Mouse (Mus musculus) small intestine, adult 2 months (tissue): ENCODE data around the gene Iqschfp. TPM values are rescaled to one million over a fixed set of nuclear protein-coding genes. Genes with fewer than 3 reads are reported as not detected.

ENCODE experiments used
- H3K27ac ChIP-seq: fragments of 200-500 bp; 2 replicates; pipeline ENCODE4 v1.5.1; 2012; ENCODE audit warnings: low read depth, low read length, control low read depth, inconsistent platforms; ENCODE audit not compliant: insufficient read depth
- H3K27me3 ChIP-seq: fragments of 200-500 bp; 2 replicates; pipeline ENCODE4 v1.6.1; 2012; ENCODE audit warnings: mild to moderate bottlenecking, moderate library complexity, low read length, inconsistent platforms; ENCODE audit not compliant: control insufficient read depth, insufficient read depth
- H3K36me3 ChIP-seq: fragments of 200-500 bp; 2 replicates; pipeline ENCODE4 v1.6.1; 2012; ENCODE audit warnings: mild to moderate bottlenecking, low read length, control low read depth, inconsistent platforms; ENCODE audit not compliant: control insufficient read depth, insufficient read depth
- H3K4me1 ChIP-seq: fragments of 200-500 bp; 2 replicates; pipeline ENCODE4 v1.6.1; 2012; ENCODE audit warnings: low read length, inconsistent platforms, mixed read lengths; ENCODE audit not compliant: control insufficient read depth, insufficient read depth, insufficient read length
- H3K4me3 ChIP-seq: fragments of 200-500 bp; 2 replicates; pipeline ENCODE4 v1.5.1; 2012; ENCODE audit warnings: low read depth, mild to moderate bottlenecking, control low read depth, inconsistent platforms, low read length, moderate library complexity
- CTCF ChIP-seq: fragments of 200-500 bp; IDR thresholded peaks from 2 replicates; pipeline ENCODE4 v1.5.1; 2012; ENCODE audit warnings: low read depth, mild to moderate bottlenecking, control low read depth, inconsistent platforms, low read length, moderate library complexity, mixed read lengths; ENCODE audit not compliant: insufficient replicate concordance, insufficient read length; ENCODE audit errors: extremely low read depth
- POLR2A ChIP-seq: fragments of 200-500 bp; IDR thresholded peaks from 2 replicates; pipeline ENCODE4 v1.6.1; 2012; ENCODE audit warnings: low read depth, mild to moderate bottlenecking, control low read depth, inconsistent platforms, low read length, moderate library complexity
- WGBS: fragments of 180-500 bp; shearing (Covaris S2); methylation state at CpG from one replicate; pipeline ENCODE4 v1.1.7; 2018; 5-methylcytosine and 5-hydroxymethylcytosine counted together
- polyA plus RNA-seq: library from polyadenylated mRNA; depleted of rRNA; stranded (reverse); fragments of >200 nt; gene quantifications from 2 replicates; pipeline ENCODE4 v1.2.3, GENCODE M21; 2012

Gene Iqschfp
- polyA plus RNA-seq, 1 experiment: not detected

DNA sequence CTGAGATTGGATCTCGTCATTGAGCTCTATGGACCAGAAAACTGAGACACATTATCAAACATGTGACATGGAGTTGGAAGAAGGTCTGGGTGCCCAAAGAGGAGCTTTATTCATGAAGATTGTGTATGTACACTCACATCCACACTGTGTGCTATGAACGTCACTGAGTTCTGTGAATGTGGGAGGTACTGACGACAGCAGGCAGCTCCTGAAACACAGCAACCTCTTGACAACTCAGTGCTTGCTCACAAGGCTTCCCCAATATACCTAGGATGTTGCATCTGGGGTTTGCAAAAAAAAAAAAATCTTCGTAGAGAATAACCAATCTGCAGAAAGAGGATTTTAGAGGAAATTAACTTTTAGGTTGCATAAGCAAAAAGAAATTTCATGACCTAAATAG is 31.1 kb downstream of the Iqschfp start:
- Histone ChIP-seq H3K27me3 (no peaks in the 10 kb centered on the region), H3K36me3 (no peaks in the 10 kb centered on the region), H3K4me3 (no peak overlapping the region), H3K27ac (no peak overlapping the region), H3K4me1 (no peaks in the 10 kb centered on the region)
- WGBS: 77% methylated on average over 4 of the region's 4 CpGs
- TF ChIP-seq POLR2A (no peak), CTCF (no peak)

DNA sequence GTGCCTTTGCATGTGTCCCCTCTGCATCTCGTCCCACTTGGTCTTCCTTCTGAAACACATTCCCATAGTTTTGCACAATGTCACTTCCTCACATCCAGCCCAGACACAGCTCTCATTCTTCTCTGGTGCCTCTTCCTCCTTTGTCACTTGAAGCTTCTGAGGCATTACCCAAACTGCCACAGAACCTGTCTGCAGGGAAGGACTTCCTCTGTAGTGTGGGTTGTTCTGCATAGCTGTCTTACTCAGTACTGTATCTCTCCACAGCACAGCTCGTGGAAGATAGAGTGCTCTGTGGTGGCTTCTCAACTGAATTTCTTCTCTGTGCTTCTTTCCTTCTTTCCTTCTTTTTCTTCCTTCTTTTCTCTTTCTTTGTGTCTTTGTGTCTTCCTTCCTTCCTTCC is 33.4 kb downstream of the Iqschfp start:
- H3K4me1 ChIP-seq: no peaks in the 10 kb centered on the region
- TF ChIP-seq CTCF (no peak), POLR2A (no peak)

DNA sequence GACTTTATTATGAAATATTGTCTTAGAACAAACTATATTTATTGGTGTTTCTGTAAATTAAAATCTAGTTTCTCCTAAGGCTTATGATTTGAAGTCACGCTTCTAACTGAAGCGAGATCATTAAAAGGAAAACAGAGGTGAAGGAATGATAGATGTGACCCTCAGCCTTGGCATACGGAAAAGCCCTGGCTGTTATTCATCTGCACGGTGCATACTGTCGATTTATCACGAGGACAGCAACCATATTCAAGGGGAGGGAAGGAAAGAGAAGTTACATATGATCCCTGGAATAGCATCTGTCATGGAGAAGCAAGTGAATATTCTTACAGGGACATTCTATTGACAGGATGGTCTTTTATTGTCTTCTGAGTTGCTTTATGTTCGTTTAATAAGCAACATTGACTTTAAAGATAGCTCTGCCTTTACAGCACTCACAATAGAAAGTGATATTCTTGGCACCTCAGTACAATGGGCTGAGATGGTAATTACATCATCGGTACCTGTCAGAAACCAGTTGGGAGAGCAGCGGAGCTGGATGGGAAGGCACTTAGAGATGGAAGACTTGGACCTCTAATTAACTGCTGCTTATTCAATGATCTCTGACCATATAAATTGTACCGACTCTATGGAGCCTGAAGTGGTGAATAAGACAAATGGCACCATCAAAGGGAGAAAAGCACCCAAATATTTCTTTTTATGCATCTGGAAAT is 38.5 kb downstream of the Iqschfp start:
- no peaks in the 10 kb centered on the region for H3K27me3 ChIP-seq
- TF ChIP-seq POLR2A (no peak), CTCF (no peak)
- H3K36me3 ChIP-seq: no peaks in the 10 kb centered on the region
- no peak overlapping the region for H3K27ac ChIP-seq
- no peaks in the 10 kb centered on the region for H3K4me1 ChIP-seq
- 77% methylated on average over 10 of the region's 10 CpGs for WGBS
- H3K4me3 ChIP-seq: no peak overlapping the region

More for the DNA sequence above, 33.4 kb downstream of the Iqschfp start:
- 49% methylated on average over 2 of the region's 2 CpGs for WGBS
- no peak overlapping the region for H3K4me3 ChIP-seq
- no peak overlapping the region for H3K27ac ChIP-seq
- no peaks in the 10 kb centered on the region for H3K36me3 ChIP-seq
- H3K27me3 ChIP-seq: no peaks in the 10 kb centered on the region

DNA sequence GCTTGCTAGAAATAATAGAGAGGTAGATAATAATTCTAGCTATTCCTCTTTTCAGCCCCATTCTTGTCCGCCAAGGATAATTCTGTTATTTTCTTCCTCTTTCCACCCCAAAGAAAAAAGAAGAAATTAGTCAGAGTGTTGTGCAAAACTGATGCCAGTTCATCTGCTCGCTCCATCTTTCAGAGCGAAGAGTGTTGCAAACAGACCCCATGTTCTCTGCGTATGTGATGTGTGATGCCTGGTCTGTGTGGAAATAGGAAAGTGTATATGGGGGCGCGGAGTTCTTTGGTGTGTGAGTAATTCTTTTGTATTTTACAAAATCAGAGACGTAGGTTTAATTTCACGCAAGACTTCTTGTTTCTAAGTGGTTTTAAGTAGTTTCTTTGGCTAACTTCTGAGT is 39.1 kb downstream of the Iqschfp start:
- Histone ChIP-seq H3K36me3 (no peaks in the 10 kb centered on the region), H3K27me3 (no peaks in the 10 kb centered on the region), H3K27ac (no peak overlapping the region), H3K4me1 (no peaks in the 10 kb centered on the region), H3K4me3 (no peak overlapping the region)
- WGBS: 96% methylated on average over 8 of the region's 8 CpGs
- TF ChIP-seq POLR2A: no peak
- no peak for TF ChIP-seq CTCF

DNA sequence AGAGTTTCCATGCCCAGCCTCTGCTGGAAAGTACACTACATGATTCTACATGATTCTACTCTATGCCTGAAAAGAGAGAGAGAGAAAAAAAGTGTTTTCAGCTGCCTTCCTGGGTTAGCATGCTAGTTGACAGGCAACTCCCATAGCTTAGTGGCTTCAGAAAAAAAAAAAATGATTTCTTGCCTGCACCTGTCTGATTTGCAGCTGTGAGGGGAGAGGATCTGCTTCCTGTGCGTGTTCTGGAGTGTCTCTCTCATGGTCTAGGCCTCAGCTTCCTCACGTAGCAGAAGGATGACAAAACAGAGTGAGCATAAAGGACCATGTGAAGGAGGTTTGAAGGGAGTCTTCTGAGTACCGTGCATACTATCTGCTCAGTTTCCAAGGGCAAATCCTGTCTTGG is 39.9 kb downstream of the Iqschfp start:
- H3K27ac ChIP-seq: no peak overlapping the region
- H3K4me3 ChIP-seq: no peak overlapping the region
- H3K27me3 ChIP-seq: no peaks in the 10 kb centered on the region
- no peak for TF ChIP-seq CTCF
- no peak for TF ChIP-seq POLR2A
- no peaks in the 10 kb centered on the region for H3K4me1 ChIP-seq
- 76% methylated on average over 3 of the region's 3 CpGs for WGBS
- no peaks in the 10 kb centered on the region for H3K36me3 ChIP-seq

DNA sequence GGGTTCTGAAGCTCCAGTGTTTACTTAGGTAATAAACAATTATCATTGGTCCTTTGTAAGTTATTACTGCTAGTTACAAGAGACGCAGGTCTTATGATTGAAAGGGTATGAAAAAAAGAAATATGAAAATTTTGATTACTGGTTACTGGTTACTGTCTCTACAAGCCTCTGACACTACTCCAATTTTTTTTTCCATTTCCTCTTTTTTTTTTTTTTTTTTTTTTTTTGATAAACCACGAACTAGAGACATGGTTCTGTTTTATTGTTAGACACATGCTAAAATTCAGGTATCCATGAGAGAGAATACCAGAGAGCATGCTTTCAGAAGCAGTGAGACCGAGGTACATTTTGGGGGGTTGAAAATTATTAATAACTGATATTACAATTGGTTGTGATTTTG is 43.8 kb downstream of the Iqschfp start:
- TF ChIP-seq CTCF (no peak), POLR2A (no peak)
- 57% methylated on average over 3 of the region's 3 CpGs for WGBS
- no peaks in the 10 kb centered on the region for H3K36me3 ChIP-seq
- no peak overlapping the region for H3K4me3 ChIP-seq
- H3K27ac ChIP-seq: no peak overlapping the region
- no peaks in the 10 kb centered on the region; the same call in 1 of the 2 replicates for H3K27me3 ChIP-seq
- H3K4me1 ChIP-seq: no peaks in the 10 kb centered on the region

DNA sequence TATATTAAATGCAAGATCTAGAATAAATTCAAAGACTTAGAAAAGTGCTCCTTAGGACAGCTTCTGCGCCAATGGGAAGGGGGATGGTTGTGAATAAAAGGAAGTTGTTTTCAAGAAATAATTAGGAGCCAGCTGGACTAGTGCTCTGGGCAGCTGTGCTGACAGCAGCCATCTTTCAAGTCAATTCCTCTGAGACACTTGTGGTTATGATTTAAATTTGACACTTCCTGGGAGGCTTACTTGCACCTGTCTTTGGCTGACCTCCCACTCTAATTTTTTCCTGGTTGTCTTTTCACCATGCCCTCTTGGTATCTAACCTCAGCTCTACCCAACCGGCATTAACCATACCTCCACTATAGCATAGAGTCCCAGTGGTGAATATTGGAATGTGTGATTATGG is 55.0 kb downstream of the Iqschfp start:
- Histone ChIP-seq H3K4me1 (no peaks in the 10 kb centered on the region), H3K27ac (no peak overlapping the region), H3K27me3 (no peaks in the 10 kb centered on the region), H3K4me3 (no peak overlapping the region), H3K36me3 (no peaks in the 10 kb centered on the region)
- 69% methylated on average over 2 of the region's 2 CpGs for WGBS
- no peak for TF ChIP-seq CTCF
- no peak for TF ChIP-seq POLR2A
